Mouse (Mus musculus) MEL (cell line): ENCODE measurements around the gene Prm2. TPM values are rescaled to one million over a fixed set of nuclear protein-coding genes. Genes with fewer than 3 reads are reported as not detected.

Experiments used
- DNase-seq: peaks from one replicate; pipeline ENCODE4 v3.0.0; 2011; ENCODE audit warnings: low read depth, low spot score
- H3K27ac ChIP-seq: 2 replicates; pipeline ENCODE4 v1.5.1; 2012; ENCODE audit warnings: low read depth, mild to moderate bottlenecking, control low read depth, low read length, moderate library complexity; ENCODE audit not compliant: control insufficient read depth
- H3K27me3 ChIP-seq, 2 experiments: fragments of 150-350 bp in 1 of 2; sonication (generic) in 1 of 2; 2 replicates each; pipeline ENCODE4 v1.6.1; 2012; ENCODE audit warnings: low read length in 2 of 2, mild to moderate bottlenecking in 2 of 2, improper control_type of control experiment in 1 of 2, moderate library complexity in 1 of 2; ENCODE audit not compliant: insufficient read depth in 2 of 2, control insufficient read depth in 1 of 2
- H3K36me3 ChIP-seq, 2 experiments: 2 replicates each; pipeline ENCODE4 v1.6.1; 2012 to 2014; ENCODE audit warnings: low read length in 2 of 2, improper control_type of control experiment in 1 of 2, inconsistent platforms in 1 of 2, mild to moderate bottlenecking in 1 of 2; ENCODE audit not compliant: insufficient read depth in 2 of 2, control insufficient read depth in 1 of 2
- H3K4me1 ChIP-seq, 2 experiments: fragments of 150-350 bp in 1 of 2; sonication (generic) in 1 of 2; 2 replicates each; pipeline ENCODE4 v1.6.1; 2012; ENCODE audit warnings: low read length in 2 of 2, improper control_type of control experiment in 1 of 2, mild to moderate bottlenecking in 1 of 2; ENCODE audit not compliant: insufficient read depth in 2 of 2, control insufficient read depth in 1 of 2
- H3K4me3 ChIP-seq, 2 experiments: fragments of 150-350 bp in 1 of 2; sonication (generic) in 1 of 2; 2 replicates each; pipeline ENCODE4 v1.5.1; 2012; ENCODE audit warnings: low read depth in 2 of 2, low read length in 2 of 2, mild to moderate bottlenecking in 2 of 2, moderate library complexity in 2 of 2, control low read depth in 1 of 2, improper control_type of control experiment in 1 of 2; ENCODE audit not compliant: control insufficient read depth in 1 of 2, insufficient read depth in 1 of 2
- H3K79me2 ChIP-seq: 2 replicates; pipeline ENCODE4 v1.6.1; 2012; ENCODE audit warnings: mild to moderate bottlenecking, low read length, moderate library complexity; ENCODE audit not compliant: control insufficient read depth, poor library complexity, insufficient read depth
- H3K9ac ChIP-seq: 2 replicates; pipeline ENCODE4 v1.6.1; 2012; ENCODE audit warnings: low read depth, mild to moderate bottlenecking, control low read depth, low read length, moderate library complexity; ENCODE audit not compliant: control insufficient read depth, poor library complexity, severe bottlenecking
- H3K9me3 ChIP-seq: fragments of 150-350 bp; sonication (generic); replicated peaks from 2 replicates; pipeline ENCODE4 v1.6.1; 2012; ENCODE audit warnings: mild to moderate bottlenecking, low read length, improper control_type of control experiment, moderate library complexity; ENCODE audit not compliant: insufficient read depth
- BHLHE40 ChIP-seq: IDR thresholded peaks from 2 replicates; pipeline ENCODE4 v1.6.1; 2012; ENCODE audit warnings: low read depth, mild to moderate bottlenecking, inconsistent platforms, low read length, improper control_type of control experiment, borderline replicate concordance
- CHD1 ChIP-seq: IDR thresholded peaks from 2 replicates; pipeline ENCODE4 v1.6.1; 2012; ENCODE audit warnings: low read depth, mild to moderate bottlenecking, inconsistent platforms, low read length, improper control_type of control experiment
- CHD2 ChIP-seq: IDR thresholded peaks from 2 replicates; pipeline ENCODE4 v1.6.1; 2011; ENCODE audit warnings: low read length, improper control_type of control experiment
- CTCF ChIP-seq, 3 experiments: IDR thresholded peaks in 2 of 3; conservative IDR thresholded peaks in 1 of 3; 2 replicates each; pipeline ENCODE4 v1.5.1; 2011 to 2012; ENCODE audit warnings: low read length in 3 of 3, low read depth in 2 of 3, mild to moderate bottlenecking in 2 of 3, improper control_type of control experiment in 1 of 3, inconsistent platforms in 1 of 3, mixed read lengths in 1 of 3, moderate library complexity in 1 of 3; ENCODE audit not compliant: control insufficient read depth in 1 of 3, insufficient read depth in 1 of 3, poor library complexity in 1 of 3, severe bottlenecking in 1 of 3
- ELF1 ChIP-seq: IDR thresholded peaks from 2 replicates; pipeline ENCODE4 v1.6.1; 2014; ENCODE audit warnings: low read depth, mild to moderate bottlenecking, inconsistent platforms, low read length, improper control_type of control experiment, moderate library complexity
- EP300 ChIP-seq, 2 experiments: IDR thresholded peaks; 2 replicates each; pipeline ENCODE4 v1.6.1; 2011; ENCODE audit warnings: improper control_type of control experiment in 2 of 2, low read length in 2 of 2, low read depth in 1 of 2, mild to moderate bottlenecking in 1 of 2
- ETS1 ChIP-seq: IDR thresholded peaks from 2 replicates; pipeline ENCODE4 v1.6.1; 2012; ENCODE audit warnings: low read depth, mild to moderate bottlenecking, inconsistent platforms, low read length, improper control_type of control experiment, moderate library complexity
- GABPA ChIP-seq: IDR thresholded peaks from 2 replicates; pipeline ENCODE4 v1.6.1; 2012; ENCODE audit warnings: low read depth, mild to moderate bottlenecking, inconsistent platforms, low read length, improper control_type of control experiment, moderate library complexity
- GATA1 ChIP-seq: IDR thresholded peaks from 2 replicates; pipeline ENCODE4 v1.6.1; 2011; ENCODE audit warnings: low read depth, low read length, improper control_type of control experiment
- HCFC1 ChIP-seq: IDR thresholded peaks from 2 replicates; pipeline ENCODE4 v1.6.1; 2012; ENCODE audit warnings: low read depth, mild to moderate bottlenecking, inconsistent platforms, low read length, improper control_type of control experiment, moderate library complexity
- JUND ChIP-seq: IDR thresholded peaks from 2 replicates; pipeline ENCODE4 v1.6.1; 2011; ENCODE audit warnings: low read depth, mild to moderate bottlenecking, improper control_type of control experiment, low read length
- KAT2A ChIP-seq: conservative IDR thresholded peaks from 2 replicates; pipeline ENCODE4 v1.6.1; 2012; ENCODE audit warnings: low read depth, low read length, improper control_type of control experiment, inconsistent platforms
- MAX ChIP-seq: IDR thresholded peaks from 2 replicates; pipeline ENCODE4 v1.6.1; 2011; ENCODE audit warnings: low read length, improper control_type of control experiment
- MXI1 ChIP-seq: IDR thresholded peaks from 2 replicates; pipeline ENCODE4 v1.6.1; 2011; ENCODE audit warnings: mild to moderate bottlenecking, low read depth, low read length, improper control_type of control experiment
- MYB ChIP-seq: IDR thresholded peaks from 2 replicates; pipeline ENCODE4 v1.6.1; 2011; ENCODE audit warnings: mild to moderate bottlenecking, low read depth, low read length, improper control_type of control experiment
- MYC ChIP-seq: IDR thresholded peaks from 2 replicates; pipeline ENCODE4 v1.6.1; 2011; ENCODE audit warnings: low read depth, mild to moderate bottlenecking, low read length, improper control_type of control experiment, moderate library complexity
- NELFE ChIP-seq: IDR thresholded peaks from 2 replicates; pipeline ENCODE4 v1.6.1; 2011; ENCODE audit warnings: low read depth, low read length, improper control_type of control experiment
- NRF1 ChIP-seq: IDR thresholded peaks from 2 replicates; pipeline ENCODE4 v1.6.1; 2014; ENCODE audit warnings: low read depth, mild to moderate bottlenecking, inconsistent platforms, low read length, improper control_type of control experiment, moderate library complexity; ENCODE audit not compliant: poor library complexity, insufficient read depth, severe bottlenecking
- POLR2A ChIP-seq, 2 experiments: IDR thresholded peaks; 2 replicates each; pipeline ENCODE4 v1.6.1; 2011 to 2012; ENCODE audit warnings: low read length in 2 of 2, mild to moderate bottlenecking in 2 of 2, control low read depth in 1 of 2, improper control_type of control experiment in 1 of 2, low read depth in 1 of 2, moderate library complexity in 1 of 2; ENCODE audit not compliant: control insufficient read depth in 1 of 2, insufficient read depth in 1 of 2, poor library complexity in 1 of 2
- POLR2AphosphoS2 ChIP-seq: IDR thresholded peaks from 2 replicates; pipeline ENCODE4 v1.6.1; 2011; ENCODE audit warnings: low read length, improper control_type of control experiment
- SIN3A ChIP-seq: IDR thresholded peaks from 2 replicates; pipeline ENCODE4 v1.6.1; 2012; ENCODE audit warnings: low read length, improper control_type of control experiment, inconsistent platforms
- ZC3H11A ChIP-seq: IDR thresholded peaks from 2 replicates; pipeline ENCODE4 v1.6.1; 2012; ENCODE audit warnings: low read depth, mild to moderate bottlenecking, inconsistent platforms, low read length, improper control_type of control experiment
- ZKSCAN1 ChIP-seq: IDR thresholded peaks from 2 replicates; pipeline ENCODE4 v1.6.1; 2012; ENCODE audit warnings: low read depth, mild to moderate bottlenecking, inconsistent platforms, low read length, improper control_type of control experiment, moderate library complexity
- ZMIZ1 ChIP-seq: IDR thresholded peaks from 2 replicates; pipeline ENCODE4 v1.6.1; 2012; ENCODE audit warnings: low read depth, mild to moderate bottlenecking, inconsistent platforms, low read length, improper control_type of control experiment, moderate library complexity
- ZNF384 ChIP-seq: IDR thresholded peaks from 2 replicates; pipeline ENCODE4 v1.6.1; 2012; ENCODE audit warnings: low read depth, mild to moderate bottlenecking, inconsistent platforms, low read length, improper control_type of control experiment
- polyA plus RNA-seq, 2 experiments: library from polyadenylated mRNA; stranded (reverse) in 1 of 2; unstranded in 1 of 2; fragments of >175 nt in 1 of 2; fragments of >200 nt in 1 of 2; gene quantifications; 2 replicates each; pipeline versions ENCODE4 v1.2.1 to v1.2.4; 2012; ENCODE audit warnings: low replicate concordance in 2 of 2, low read depth in 1 of 2; ENCODE audit not compliant: insufficient read length in 2 of 2, insufficient read depth in 1 of 2, missing spikeins in 1 of 2
- total RNA-seq: library from RNA; depleted of rRNA; stranded (reverse); fragments of 300-350 nt; gene quantifications from 2 replicates; pipeline ENCODE4 v1.2.3, GENCODE M21; 2012

The Prm2 gene
- total and polyA plus RNA-seq, 3 experiments, result not detected

DNA sequence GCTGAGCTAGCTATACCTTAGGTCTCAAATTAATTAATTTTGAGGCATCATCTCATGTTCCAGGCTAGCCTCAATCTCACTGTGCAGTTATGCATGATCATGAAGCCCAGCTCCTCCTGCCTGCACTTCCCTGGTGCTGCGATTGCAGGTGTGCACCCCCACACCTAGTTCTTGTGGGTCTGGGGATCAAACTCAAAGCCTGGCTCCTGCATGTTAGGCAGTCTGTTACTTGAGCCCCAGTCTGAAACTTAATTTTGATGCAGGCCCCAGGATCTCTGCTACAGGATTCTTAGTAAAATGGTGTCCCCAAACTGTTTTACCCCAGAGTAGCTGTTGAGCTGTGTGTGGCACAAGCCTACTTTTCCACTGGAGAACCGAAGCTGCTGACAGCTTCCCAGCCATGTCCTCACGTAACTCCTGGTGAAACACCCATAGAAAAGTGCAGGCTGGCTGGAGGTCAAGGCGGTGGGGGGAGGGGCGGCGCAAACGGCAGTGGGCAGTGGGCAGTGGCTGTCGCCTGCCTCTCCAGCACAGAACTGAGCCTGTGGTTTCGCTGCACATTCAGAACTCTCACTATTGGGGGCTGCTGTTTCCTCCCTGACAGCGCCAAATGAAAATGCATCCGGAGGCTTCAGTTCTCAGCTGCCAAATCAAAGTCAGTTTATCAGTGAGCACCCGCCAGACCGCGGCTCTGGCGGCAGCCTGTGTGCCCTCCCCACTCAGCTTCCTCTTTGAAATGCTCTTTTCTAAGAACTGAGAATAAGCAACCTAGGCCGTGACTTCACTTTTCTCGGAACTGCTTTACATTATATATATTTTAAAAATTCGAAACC is 47.8 kb upstream of the Prm2 start (continued):
- TF ChIP-seq ZMIZ1, result no peak
- TF ChIP-seq MXI1, result no peak; the same call in 1 of the 2 replicates
- no peak for TF ChIP-seq ELF1

DNA sequence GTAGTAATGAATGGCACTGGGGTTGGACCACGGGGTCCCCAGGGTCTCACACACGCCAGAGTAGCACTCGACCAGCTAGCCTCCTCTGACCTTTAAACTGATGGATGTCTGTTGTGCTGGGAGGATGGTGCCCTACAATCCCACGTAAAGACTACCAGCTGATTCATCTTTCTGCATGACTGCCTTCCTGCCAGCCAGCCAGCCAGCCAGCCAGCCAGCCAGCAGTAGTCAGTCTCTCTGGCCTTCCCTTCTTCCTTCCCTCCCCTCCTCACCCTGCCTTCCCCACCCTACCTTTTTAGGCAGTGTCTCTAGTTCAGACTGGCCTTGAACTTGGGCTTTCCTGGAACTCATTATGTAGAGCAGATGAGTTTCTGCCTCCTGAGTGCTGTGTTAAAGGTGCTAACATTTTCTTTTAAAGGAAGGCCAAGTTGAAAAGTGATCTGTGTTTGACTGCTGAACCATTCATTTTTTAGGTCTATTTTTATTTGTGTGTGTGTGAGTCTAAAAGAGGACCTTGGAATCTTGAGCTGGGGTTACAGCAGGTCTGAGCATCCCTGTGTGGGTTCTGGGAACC is 46.4 kb upstream of the Prm2 start:
- TF ChIP-seq KAT2A (no peak), MYB (no peak), CHD2 (no peak), POLR2AphosphoS2 (no peak), EP300 (IDR thresholded peaks at IDR 0.05; ENCODE audit: low read depth in 1 of 2, low read length in 2 of 2) (no peak), JUND (no peak), POLR2A (IDR thresholded peaks at IDR 0.05; ENCODE audit: control insufficient read depth in 1 of 2, insufficient read depth in 1 of 2, low read depth in 1 of 2, low read length in 2 of 2, poor library complexity in 1 of 2) (no peak), NELFE (no peak), CTCF (IDR thresholded peaks at IDR 0.05 in 2 of 3, conservative IDR thresholded peaks at IDR 0.05 in 1 of 3; ENCODE audit: control insufficient read depth in 1 of 3, insufficient read depth in 1 of 3, low read depth in 2 of 3, low read length in 3 of 3, poor library complexity in 1 of 3, severe bottlenecking in 1 of 3) (no peak)
- 0 out of 4 replicates have a peak, but pooled peaks cover 0 to 3% of the 10 kb centered on the region in 2 experiments for H3K36me3 ChIP-seq
- H3K4me3 ChIP-seq, result no peak overlapping the region
- no peak overlapping the region for H3K27ac ChIP-seq
- H3K9me3 ChIP-seq, result no peaks in the 10 kb centered on the region
- no peak overlapping the region for H3K9ac ChIP-seq
- H3K27me3 ChIP-seq, result no peaks in the 10 kb centered on the region
- peaks cover 0 to 15% of the 10 kb centered on the region in 2 experiments; a peak in 2 of 4 replicates for H3K4me1 ChIP-seq
- DNase-seq, result no peak
- no peaks in the 10 kb centered on the region for H3K79me2 ChIP-seq

- TF ChIP-seq ZMIZ1 (no peak), ZKSCAN1 (no peak), MXI1 (no peak), KAT2A (no peak), GATA1 (no peak), BHLHE40 (no peak), ZNF384 (no peak), CHD1 (no peak), NELFE (no peak), CHD2 (no peak), MAX (no peak), JUND (no peak), ZC3H11A (no peak), MYC (no peak), ETS1 (no peak), NRF1 (no peak), HCFC1 (no peak), SIN3A (no peak), GABPA (no peak)
- no peaks in the 10 kb centered on the region for H3K27me3 ChIP-seq
- peaks cover 0 to 19% of the 10 kb centered on the region in 2 experiments; a peak in 2 of 4 replicates for H3K4me1 ChIP-seq
- H3K4me3 ChIP-seq, result no peak overlapping the region
- H3K79me2 ChIP-seq, result no peaks in the 10 kb centered on the region; the same call in 1 of the 2 replicates
- DNase-seq, result no peak
- H3K36me3 ChIP-seq, result peaks cover 0 to 6% of the 10 kb centered on the region in 2 experiments; a peak in 1 of 4 replicates
- no peak overlapping the region for H3K9ac ChIP-seq
- H3K27ac ChIP-seq, result no peak overlapping the region
- H3K9me3 ChIP-seq, result no peaks in the 10 kb centered on the region
These were observed 44.1 kb upstream of the Prm2 start for GRCm38 (mm10) chr16:10840018-10840417.
